Mouse (Mus musculus): Measurements from ENCODE around the gene Yipf1.

The Yipf1 gene

GRCm38 (mm10) chr4:107372304-107372703 is 58.1 kb downstream of the Yipf1 start:
- Histone ChIP-seq H3K27me3 (ENCODE audit: control insufficient read depth, insufficient read depth, low read length, poor library complexity, severe bottlenecking) (no peaks in the 10 kb centered on the region), H3K36me3 (ENCODE audit: control insufficient read depth, insufficient read depth, low read length, poor library complexity, severe bottlenecking) (peaks cover 1% of the 10 kb centered on the region)
- DNase-seq (ENCODE audit: low read depth, low spot score), result no peak

- Histone ChIP-seq H3K36me3 (ENCODE audit: control insufficient read depth, insufficient read depth, low read length, poor library complexity, severe bottlenecking) (peaks cover 1% of the 10 kb centered on the region), H3K27me3 (ENCODE audit: control insufficient read depth, insufficient read depth, low read length, poor library complexity, severe bottlenecking) (no peaks in the 10 kb centered on the region)
- no peak for DNase-seq (ENCODE audit: low read depth, low spot score)
Measured at GRCm38 (mm10) chr4:107374677-107375076, 60.5 kb downstream of the Yipf1 start.

GRCm38 (mm10) chr4:107378954-107379353 is 64.8 kb downstream of the Yipf1 start:
- Histone ChIP-seq H3K36me3 (ENCODE audit: control insufficient read depth, insufficient read depth, low read length, poor library complexity, severe bottlenecking) (no peaks in the 10 kb centered on the region; the same call in none of the 2 replicates), H3K27me3 (ENCODE audit: control insufficient read depth, insufficient read depth, low read length, poor library complexity, severe bottlenecking) (no peaks in the 10 kb centered on the region)
- DNase-seq (ENCODE audit: low read depth, low spot score), result no peak

GRCm38 (mm10) chr4:107380871-107381270 is 66.7 kb downstream of the Yipf1 start:
- no peak for DNase-seq (ENCODE audit: low read depth, low spot score)
- peaks cover 3% of the 10 kb centered on the region for H3K36me3 ChIP-seq (ENCODE audit: control insufficient read depth, insufficient read depth, low read length, poor library complexity, severe bottlenecking)
- no peaks in the 10 kb centered on the region for H3K27me3 ChIP-seq (ENCODE audit: control insufficient read depth, insufficient read depth, low read length, poor library complexity, severe bottlenecking)

- no peak for DNase-seq (ENCODE audit: low read depth, low spot score)
- peaks cover 11% of the 10 kb centered on the region for H3K36me3 ChIP-seq (ENCODE audit: control insufficient read depth, insufficient read depth, low read length, poor library complexity, severe bottlenecking)
- no peaks in the 10 kb centered on the region for H3K27me3 ChIP-seq (ENCODE audit: control insufficient read depth, insufficient read depth, low read length, poor library complexity, severe bottlenecking)
Measured at GRCm38 (mm10) chr4:107387038-107387437, 72.9 kb downstream of the Yipf1 start.

- H3K36me3 ChIP-seq (ENCODE audit: control insufficient read depth, insufficient read depth, low read length, poor library complexity, severe bottlenecking), result peaks cover 11% of the 10 kb centered on the region
- no peaks in the 10 kb centered on the region for H3K27me3 ChIP-seq (ENCODE audit: control insufficient read depth, insufficient read depth, low read length, poor library complexity, severe bottlenecking)
- no peak for DNase-seq (ENCODE audit: low read depth, low spot score)
Measured at GRCm38 (mm10) chr4:107387465-107387864, 73.3 kb downstream of the Yipf1 start.

GRCm38 (mm10) chr4:107388291-107388690 is 74.1 kb downstream of the Yipf1 start:
- no peaks in the 10 kb centered on the region for H3K27me3 ChIP-seq (ENCODE audit: control insufficient read depth, insufficient read depth, low read length, poor library complexity, severe bottlenecking)
- peaks cover 11% of the 10 kb centered on the region for H3K36me3 ChIP-seq (ENCODE audit: control insufficient read depth, insufficient read depth, low read length, poor library complexity, severe bottlenecking)
- no peak for DNase-seq (ENCODE audit: low read depth, low spot score)

- no peak for DNase-seq (ENCODE audit: low read depth, low spot score)
- no peaks in the 10 kb centered on the region for H3K27me3 ChIP-seq (ENCODE audit: control insufficient read depth, insufficient read depth, low read length, poor library complexity, severe bottlenecking)
- H3K36me3 ChIP-seq (ENCODE audit: control insufficient read depth, insufficient read depth, low read length, poor library complexity, severe bottlenecking), result peaks cover 15% of the 10 kb centered on the region
Measured at GRCm38 (mm10) chr4:107389345-107389744, 75.2 kb downstream of the Yipf1 start.

GRCm38 (mm10) chr4:107393771-107394170 is 79.6 kb downstream of the Yipf1 start:
- no peak for DNase-seq (ENCODE audit: low read depth, low spot score)
- Histone ChIP-seq H3K27me3 (ENCODE audit: control insufficient read depth, insufficient read depth, low read length, poor library complexity, severe bottlenecking) (no peaks in the 10 kb centered on the region), H3K36me3 (ENCODE audit: control insufficient read depth, insufficient read depth, low read length, poor library complexity, severe bottlenecking) (peaks cover 13% of the 10 kb centered on the region)
